Comparison of ENCODE assay signal across 9 mouse cellular contexts in genomic region chr3:137547938-137548337, GRCm38 (mm10).
A peak's percentile ranks its signal among the peaks of the same experiment; 100 is the strongest.
DNase-seq lines count a peak whose midpoint lies in the region; ATAC-seq and TF ChIP-seq lines count a peak whose summit lies in the region.
"Had no signal": no experiment of that assay in that cellular context is flagged by ENCODE, and none has a peak within 500 bp of the region (broad histone marks: within the 10 kb centered on the region; RNA-seq: fewer than 3 reads in every experiment).

No protein-coding gene starts in this region.

- peak overlapping the region; percentile 70 for H3K4me3 ChIP-seq in gastrocnemius, adult 2 months
- H3K4me3 ChIP-seq in hindbrain, embryonic 13.5 days: peak overlapping the region; percentile 22; the same call in 1 of the 2 replicates

- peak overlapping the region; percentile 91 for H3K27ac ChIP-seq in gastrocnemius, adult 2 months
- no peak overlapping the region; the same call in 1 of the 2 replicates for H3K27ac ChIP-seq in hindbrain, embryonic 13.5 days
- H3K27ac ChIP-seq: liver, embryonic 14.5 days had no signal

- ATAC-seq in hindbrain, embryonic 13.5 days (ENCODE audit: low FRiP score): peak; percentile 52; the same call in 1 of the 2 replicates
- no peak for ATAC-seq in erythroid progenitor cell, adult 5-6 weeks (replicated peaks; ENCODE audit: low FRiP score, poor library complexity, severe bottlenecking)

- no peak for TF ChIP-seq CTCF in gastrocnemius, adult 2 months (IDR thresholded peaks at IDR 0.05)

- intact Hi-C loops in gastrocnemius, adult 2 months (cut with DNase I): no loop called here

- peaks cover 27% of the 10 kb centered on the region for H3K27me3 ChIP-seq in hindbrain, embryonic 13.5 days

- H3K4me1 ChIP-seq in hindbrain, embryonic 13.5 days (replicated peaks): peaks cover 11% of the 10 kb centered on the region

- H3K9ac ChIP-seq in hindbrain, embryonic 13.5 days: 0 out of 2 replicates have a peak overlapping the region, but pooled peaks have one; percentile 51
- H3K9ac ChIP-seq: liver, embryonic 14.5 days had no signal

- WGBS in hindbrain, embryonic 13.5 days: 2% methylated on average over 6 of the region's 6 CpGs

- no peaks in the 10 kb centered on the region for H3K36me3 ChIP-seq in hindbrain, embryonic 13.5 days

- H3K4me2 ChIP-seq in hindbrain, embryonic 13.5 days: peak overlapping the region; percentile 52

- no peaks in the 10 kb centered on the region for H3K9me3 ChIP-seq in hindbrain, embryonic 13.5 days

- peak; percentile 39 for DNase-seq in urinary bladder, postnatal 14 days (ENCODE audit: low spot score)
- DNase-seq in urinary bladder, adult 18-20 months (ENCODE audit: low spot score in 2 of 2): no peak
- DNase-seq in gastrocnemius, adult 2 months: peak; percentile 78
- peak; percentile 14 for DNase-seq in lung, postnatal 10 days
- DNase-seq in urinary bladder, postnatal 10 days (ENCODE audit: low spot score): no peak
- no peak for DNase-seq in cerebellum, adult 8-10 months

Comparison
In these comparisons a context has a peak if more than half of its experiments do, and no peak if none do; other contexts are left out.
1. DNase-seq: peak in urinary bladder, postnatal 14 days (single experiment), gastrocnemius, adult 2 months (single experiment) and lung, postnatal 10 days (single experiment); none in urinary bladder, adult 18-20 months (0 of 2), urinary bladder, postnatal 10 days (single experiment) and cerebellum, adult 8-10 months (single experiment).